Mouse (Mus musculus) midbrain, embryonic 14.5 days (tissue): ENCODE measurements around the gene Clasp1. TPM values are rescaled to one million over a fixed set of nuclear protein-coding genes. Genes with fewer than 3 reads are reported as not detected.
"Not testable (repeated sequence)": the region's sequence is repeated elsewhere in the genome, so short reads cannot be mapped to it uniquely, and the experiment has no call there.

Experiments used
- ATAC-seq: fragments of 200-750 bp; cut with Nextera tagmentation; 2 replicates; pipeline ENCODE4 v1.8.0; 2017; ENCODE audit warnings: moderate number of reproducible peaks, moderate library complexity; ENCODE audit not compliant: low FRiP score, low TSS enrichment
- DNase-seq: peaks from one replicate; pipeline ENCODE4 v3.0.0-alpha.2; 2015
- H3K27ac ChIP-seq: fragments of 300-500 bp; sonication (generic); replicated peaks from 2 replicates; pipeline ENCODE4 v1.5.1; 2014; ENCODE audit warnings: mild to moderate bottlenecking, low read depth, low read length, moderate library complexity
- H3K27me3 ChIP-seq: fragments of 300-500 bp; sonication (generic); 2 replicates; pipeline ENCODE4 v1.6.1; 2014; ENCODE audit warnings: low read length, control low read depth, mixed read lengths; ENCODE audit not compliant: control insufficient read depth, insufficient read depth
- H3K36me3 ChIP-seq: fragments of 300-500 bp; sonication (generic); 2 replicates; pipeline ENCODE4 v1.6.1; 2014; ENCODE audit warnings: low read length, control low read depth; ENCODE audit not compliant: control insufficient read depth, insufficient read depth
- H3K4me1 ChIP-seq: fragments of 300-500 bp; sonication (generic); 2 replicates; pipeline ENCODE4 v1.6.1; 2014; ENCODE audit warnings: mild to moderate bottlenecking, antibody characterized with exemption, low read length, control low read depth; ENCODE audit not compliant: control insufficient read depth, insufficient read depth
- H3K4me2 ChIP-seq: fragments of 300-500 bp; sonication (generic); 2 replicates; pipeline ENCODE4 v1.6.1; 2014; ENCODE audit warnings: mild to moderate bottlenecking, low read length, moderate library complexity
- H3K4me3 ChIP-seq: fragments of 300-500 bp; sonication (generic); replicated peaks from 2 replicates; pipeline ENCODE4 v1.5.1; 2014; ENCODE audit warnings: low read depth, low read length
- H3K9ac ChIP-seq: fragments of 300-500 bp; sonication (generic); replicated peaks from 2 replicates; pipeline ENCODE4 v1.6.1; 2014; ENCODE audit warnings: mild to moderate bottlenecking, low read length, moderate library complexity
- H3K9me3 ChIP-seq: fragments of 300-500 bp; sonication (generic); 2 replicates; pipeline ENCODE4 v1.6.1; 2016; ENCODE audit warnings: low read length, control low read depth, mixed read lengths; ENCODE audit not compliant: control insufficient read depth
- WGBS: fragments of 180-500 bp; shearing (Covaris S2); extraction: QIAGEN DNeasy Blood & Tissue Kit; methylation state at CpG from one replicate; pipeline ENCODE4 v1.1.7; 2014; 5-methylcytosine and 5-hydroxymethylcytosine counted together
- polyA plus RNA-seq: library from polyadenylated mRNA; unstranded; fragments of >200 nt; fragmentation: Nextera tagmentation; extraction: Ambion mirVana; gene quantifications from 2 replicates; pipeline ENCODE4 v1.2.1, GENCODE M21; 2014

Gene Clasp1
- polyA plus RNA-seq, 1 experiment from 2014 or later, result 140 TPM

GRCm38 (mm10) chr1:118580174-118580702 lies 191.4 kb downstream of the Clasp1 start:
- H3K36me3 ChIP-seq, result peaks cover 62% of the 10 kb centered on the region
- DNase-seq, result no peak

GRCm38 (mm10) chr1:118581179-118581578 lies 192.3 kb downstream of the Clasp1 start:
- Histone ChIP-seq H3K27me3 (no peaks in the 10 kb centered on the region), H3K4me1 (no peaks in the 10 kb centered on the region), H3K4me2 (no peak overlapping the region), H3K4me3 (no peak overlapping the region), H3K36me3 (peaks cover 52% of the 10 kb centered on the region), H3K9ac (no peak overlapping the region), H3K9me3 (no peaks in the 10 kb centered on the region), H3K27ac (no peak overlapping the region)
- DNase-seq, result no peak
- ATAC-seq, result no peak
- WGBS, result 90% methylated on average over 8 of the region's 8 CpGs

More at GRCm38 (mm10) chr1:118580174-118580702, 191.4 kb downstream of the Clasp1 start:
- H3K27ac ChIP-seq, result no peak overlapping the region
- no peaks in the 10 kb centered on the region for H3K4me1 ChIP-seq
- H3K27me3 ChIP-seq, result no peaks in the 10 kb centered on the region
- ATAC-seq, result no peak
- H3K4me2 ChIP-seq, result no peak overlapping the region
- WGBS, result 98% methylated on average over 2 of the region's 2 CpGs
- H3K9me3 ChIP-seq, result no peaks in the 10 kb centered on the region
- no peak overlapping the region for H3K4me3 ChIP-seq
- H3K9ac ChIP-seq, result no peak overlapping the region

DNA sequence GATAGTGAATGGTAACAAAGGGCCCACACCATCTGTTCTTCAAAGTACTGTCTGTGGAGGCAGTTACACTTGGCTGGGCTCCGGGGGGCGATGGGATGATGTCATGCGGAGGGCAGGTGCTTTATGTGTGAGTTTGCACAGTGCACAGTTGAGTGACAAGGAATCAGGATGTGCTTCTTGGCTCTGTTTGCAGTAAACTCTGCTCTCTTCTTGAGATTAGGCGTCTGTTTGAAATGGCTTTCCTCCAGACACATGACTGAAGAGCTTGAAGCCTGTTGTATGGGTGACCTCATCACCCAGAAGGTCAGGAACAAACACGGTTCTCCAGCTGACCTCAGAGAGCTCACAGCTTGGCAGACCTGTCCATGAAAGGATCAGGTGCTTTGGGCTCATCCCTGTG lies 200.9 kb downstream of the Clasp1 start:
- Histone ChIP-seq H3K36me3 (peaks cover 51% of the 10 kb centered on the region), H3K9me3 (no peaks in the 10 kb centered on the region), H3K27me3 (no peaks in the 10 kb centered on the region), H3K27ac (no peak overlapping the region), H3K9ac (no peak overlapping the region), H3K4me2 (no peak overlapping the region), H3K4me1 (no peaks in the 10 kb centered on the region), H3K4me3 (no peak overlapping the region)
- DNase-seq (no peak), ATAC-seq (no peak)
- WGBS, result 50% methylated on average over 5 of the region's 5 CpGs

DNA sequence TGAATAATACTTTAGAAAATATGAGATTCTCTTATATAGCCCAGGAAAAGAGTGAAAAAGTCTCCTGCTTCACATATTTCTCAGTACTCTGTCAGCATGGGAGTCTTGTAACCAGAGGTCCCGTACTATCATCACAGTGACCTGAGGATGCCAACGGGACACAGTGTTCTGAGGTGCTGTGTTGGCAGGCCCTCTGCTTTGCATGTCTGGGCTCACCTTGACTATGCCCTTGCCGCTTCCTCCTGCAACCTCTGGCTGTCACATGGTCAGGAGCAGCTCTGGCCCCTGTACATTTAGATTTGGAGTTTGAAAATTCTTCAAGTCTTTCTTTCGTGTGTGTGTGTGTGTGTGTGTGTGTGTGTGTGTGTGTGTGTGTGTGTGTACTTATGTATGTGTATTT lies 204.1 kb downstream of the Clasp1 start:
- 96% methylated on average over 4 of the region's 4 CpGs for WGBS
- Histone ChIP-seq H3K4me3 (no peak overlapping the region), H3K9ac (no peak overlapping the region), H3K36me3 (peaks cover 81% of the 10 kb centered on the region), H3K27ac (no peak overlapping the region), H3K9me3 (no peaks in the 10 kb centered on the region), H3K27me3 (no peaks in the 10 kb centered on the region), H3K4me2 (no peak overlapping the region), H3K4me1 (no peaks in the 10 kb centered on the region)
- DNase-seq (no peak), ATAC-seq (no peak)

DNA sequence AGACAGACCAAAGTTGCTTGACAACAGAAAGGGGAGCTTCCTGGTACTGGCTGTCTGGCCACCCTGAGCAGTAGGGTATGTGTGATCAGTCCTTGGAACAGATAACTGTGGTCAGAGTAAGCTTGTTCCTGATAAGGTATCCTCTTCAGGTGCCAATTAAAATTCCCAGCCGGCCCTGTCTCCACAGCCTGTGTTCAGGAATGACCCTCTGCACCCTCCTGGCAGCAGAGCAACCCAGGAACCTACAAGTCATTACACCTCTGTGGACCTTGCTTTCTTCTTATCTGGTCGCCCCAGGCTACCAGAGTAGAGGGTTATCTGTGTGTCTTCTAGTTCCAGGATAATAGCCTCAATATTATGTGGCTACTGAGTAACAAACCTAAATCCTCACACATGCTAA lies 206.5 kb downstream of the Clasp1 start:
- no peak overlapping the region for H3K4me3 ChIP-seq
- H3K27me3 ChIP-seq, result no peaks in the 10 kb centered on the region
- no peak overlapping the region for H3K9ac ChIP-seq
- no peak for DNase-seq
- H3K36me3 ChIP-seq, result peaks cover 92% of the 10 kb centered on the region
- no peak overlapping the region for H3K4me2 ChIP-seq
- 90% methylated on average over 2 of the region's 2 CpGs for WGBS
- no peaks in the 10 kb centered on the region for H3K4me1 ChIP-seq
- no peak for ATAC-seq
- H3K27ac ChIP-seq, result no peak overlapping the region
- no peaks in the 10 kb centered on the region for H3K9me3 ChIP-seq

- no peaks in the 10 kb centered on the region for H3K9me3 ChIP-seq
- H3K9ac ChIP-seq, result no peak overlapping the region
- peaks cover 95% of the 10 kb centered on the region for H3K36me3 ChIP-seq
- ATAC-seq, result no peak
- WGBS, result 96% methylated on average over 2 of the region's 2 CpGs
- H3K4me2 ChIP-seq, result no peak overlapping the region
- H3K27me3 ChIP-seq, result no peaks in the 10 kb centered on the region
- DNase-seq, result no peak
- H3K27ac ChIP-seq, result no peak overlapping the region
- H3K4me1 ChIP-seq, result no peaks in the 10 kb centered on the region
- no peak overlapping the region for H3K4me3 ChIP-seq
These were observed 208.8 kb downstream of the Clasp1 start for GRCm38 (mm10) chr1:118597475-118598213.

- Histone ChIP-seq H3K4me1 (no peaks in the 10 kb centered on the region), H3K36me3 (peaks cover 96% of the 10 kb centered on the region), H3K4me3 (no peak overlapping the region), H3K27me3 (no peaks in the 10 kb centered on the region), H3K9ac (no peak overlapping the region), H3K27ac (no peak overlapping the region), H3K4me2 (no peak overlapping the region), H3K9me3 (no peaks in the 10 kb centered on the region)
- 90% methylated on average over 3 of the region's 3 CpGs for WGBS
- ATAC-seq (no peak), DNase-seq (no peak)
These were observed 209.5 kb downstream of the Clasp1 start for GRCm38 (mm10) chr1:118598339-118598738.

- 90% methylated on average over 3 of the region's 3 CpGs for WGBS
- ATAC-seq (no peak), DNase-seq (no peak)
- Histone ChIP-seq H3K9me3 (no peaks in the 10 kb centered on the region), H3K9ac (no peak overlapping the region), H3K27ac (no peak overlapping the region), H3K27me3 (no peaks in the 10 kb centered on the region), H3K4me2 (no peak overlapping the region), H3K4me1 (no peaks in the 10 kb centered on the region), H3K4me3 (no peak overlapping the region), H3K36me3 (peaks cover 14% of the 10 kb centered on the region)
These were observed 224.8 kb downstream of the Clasp1 start for GRCm38 (mm10) chr1:118613631-118614183.

- not testable (repeated sequence) for H3K27ac ChIP-seq, H3K27me3 ChIP-seq, H3K9me3 ChIP-seq, H3K4me1 ChIP-seq, DNase-seq, H3K4me3 ChIP-seq, ATAC-seq, H3K36me3 ChIP-seq, H3K4me2 ChIP-seq, H3K9ac ChIP-seq
- 90% methylated on average over 4 of the region's 5 CpGs for WGBS
These were observed 232.2 kb downstream of the Clasp1 start for GRCm38 (mm10) chr1:118621055-118621454.
